Comparison of ENCODE assay signal across 16 mouse cellular contexts in the genomic region with DNA sequence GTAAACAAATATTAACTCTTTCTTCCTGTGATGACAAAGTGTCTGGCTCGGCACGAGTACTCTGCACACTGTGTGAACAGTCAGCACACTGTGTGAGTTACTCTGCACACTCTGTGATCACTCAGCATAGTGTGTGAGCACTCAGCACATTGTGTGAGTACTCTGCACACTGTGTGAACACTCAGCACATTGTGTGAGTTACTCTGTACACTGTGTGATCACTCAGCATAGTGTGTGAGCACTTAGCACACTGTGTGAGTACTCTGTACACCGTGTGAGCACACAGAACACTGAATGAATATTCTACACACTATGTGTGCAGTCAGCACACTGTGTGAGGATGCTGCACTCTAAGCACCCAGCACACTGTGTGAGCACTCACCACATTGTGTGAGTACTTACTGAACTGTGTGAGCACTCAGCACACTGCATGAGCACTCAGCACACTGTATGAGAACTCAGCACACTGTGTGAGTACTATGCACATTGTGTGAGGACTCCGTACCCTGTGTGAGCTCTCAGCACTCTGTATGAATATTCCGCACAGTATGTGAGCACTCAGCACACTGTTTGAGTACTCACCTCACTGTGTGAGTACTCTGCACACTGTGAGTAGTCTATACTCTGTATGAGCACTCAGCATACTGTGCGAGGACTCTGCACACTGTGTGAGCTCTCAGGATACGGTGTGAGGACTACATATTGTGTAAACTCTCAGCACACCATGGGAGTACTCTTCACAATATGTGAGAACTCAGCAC.
DNase-seq lines count a peak whose midpoint lies in the region; ATAC-seq lines count a peak whose summit lies in the region.
"Had no signal": no experiment of that assay in that cellular context is flagged by ENCODE, and none has a peak within 500 bp of the region (broad histone marks: within the 10 kb centered on the region; RNA-seq: fewer than 3 reads in every experiment).

No protein-coding gene starts in this region.

- H3K4me1 ChIP-seq in liver, embryonic 12.5 days, result no peaks in the 10 kb centered on the region
- H3K4me1 ChIP-seq in embryonic facial prominence, embryonic 13.5 days, result 0 out of 2 replicates have a peak, but pooled peaks cover under 1% of the 10 kb centered on the region
- H3K4me1 ChIP-seq in midbrain, embryonic 15.5 days, result no peaks in the 10 kb centered on the region
- H3K4me1 ChIP-seq: limb, embryonic 15.5 days had no signal

- DNase-seq in heart, adult 11 months, result peak; percentile 69
- no peak for DNase-seq in heart, adult 8-10 months (ENCODE audit: low spot score)
- DNase-seq in liver, result no peak
- DNase-seq in left cerebral cortex, postnatal 10 days (ENCODE audit: extremely low spot score in 1 of 2, low spot score in 2 of 2), result no peak
- DNase-seq: B cell, adult 2 months; cerebellum, postnatal 10 days; embryo, embryonic 11 days; heart, adult 18-20 months; kidney, postnatal 25 days; lung, postnatal 14 days; thymus, postnatal 4 days had no signal

- peak; percentile 42; the same call in 1 of the 2 replicates for ATAC-seq in liver, embryonic 12.5 days
- ATAC-seq in embryonic facial prominence, embryonic 13.5 days (ENCODE audit: insufficient number of reproducible peaks, insufficient read depth, low FRiP score, low TSS enrichment, low read depth), result 0 out of 2 replicates have a peak, but pooled peaks have one; percentile 10
- peak; percentile 52; the same call in 1 of the 2 replicates for ATAC-seq in midbrain, embryonic 15.5 days (replicated peaks)
- ATAC-seq: Patski had no signal

- H3K36me3 ChIP-seq in liver, embryonic 12.5 days, result no peaks in the 10 kb centered on the region
- no peaks in the 10 kb centered on the region for H3K36me3 ChIP-seq in embryonic facial prominence, embryonic 13.5 days
- no peaks in the 10 kb centered on the region for H3K36me3 ChIP-seq in midbrain, embryonic 15.5 days (replicated peaks)
- H3K36me3 ChIP-seq: limb, embryonic 15.5 days had no signal

- no peaks in the 10 kb centered on the region for H3K27me3 ChIP-seq in liver, embryonic 12.5 days (replicated peaks)
- H3K27me3 ChIP-seq in embryonic facial prominence, embryonic 13.5 days, result no peaks in the 10 kb centered on the region
- no peaks in the 10 kb centered on the region for H3K27me3 ChIP-seq in midbrain, embryonic 15.5 days (replicated peaks)
- H3K27me3 ChIP-seq: limb, embryonic 15.5 days; Patski had no signal

- H3K4me2 ChIP-seq in liver, embryonic 12.5 days, result no peak overlapping the region
- no peak overlapping the region for H3K4me2 ChIP-seq in embryonic facial prominence, embryonic 13.5 days
- H3K4me2 ChIP-seq in midbrain, embryonic 15.5 days, result no peak overlapping the region
- H3K4me2 ChIP-seq: limb, embryonic 15.5 days had no signal

- no peak overlapping the region for H3K4me3 ChIP-seq in liver, embryonic 12.5 days
- H3K4me3 ChIP-seq in embryonic facial prominence, embryonic 13.5 days, result no peak overlapping the region
- no peak overlapping the region for H3K4me3 ChIP-seq in midbrain, embryonic 15.5 days
- H3K4me3 ChIP-seq: limb, embryonic 15.5 days had no signal

- intact Hi-C loops in left cerebral cortex, postnatal 10 days (cut with DNase I), result no loop called here

- no peak overlapping the region for H3K27ac ChIP-seq in liver, embryonic 12.5 days
- H3K27ac ChIP-seq in embryonic facial prominence, embryonic 13.5 days, result no peak overlapping the region
- H3K27ac ChIP-seq in midbrain, embryonic 15.5 days, result no peak overlapping the region
- H3K27ac ChIP-seq: limb, embryonic 15.5 days had no signal

- 72% methylated on average over 7 of the region's 7 CpGs for WGBS in liver, embryonic 12.5 days (ENCODE audit: insufficient replicate concordance)
- 90% methylated on average over 7 of the region's 7 CpGs for WGBS in embryonic facial prominence, embryonic 13.5 days
- 94% methylated on average over 7 of the region's 7 CpGs for WGBS in midbrain, embryonic 15.5 days

- H3K9me3 ChIP-seq in liver, embryonic 12.5 days (replicated peaks), result no peaks in the 10 kb centered on the region
- H3K9me3 ChIP-seq in embryonic facial prominence, embryonic 13.5 days, result no peaks in the 10 kb centered on the region
- H3K9me3 ChIP-seq in midbrain, embryonic 15.5 days, result no peaks in the 10 kb centered on the region
- H3K9me3 ChIP-seq: limb, embryonic 15.5 days had no signal

- H3K9ac ChIP-seq in liver, embryonic 12.5 days, result no peak overlapping the region
- no peak overlapping the region for H3K9ac ChIP-seq in embryonic facial prominence, embryonic 13.5 days
- no peak overlapping the region for H3K9ac ChIP-seq in midbrain, embryonic 15.5 days
- H3K9ac ChIP-seq: limb, embryonic 15.5 days had no signal
